Mouse (Mus musculus) lung, postnatal 10 days (tissue): ENCODE measurements around the gene Tmem255a.

Experiments
- DNase-seq: peaks from one replicate; pipeline ENCODE4 v3.0.0; 2021

Tmem255a gene

DNA sequence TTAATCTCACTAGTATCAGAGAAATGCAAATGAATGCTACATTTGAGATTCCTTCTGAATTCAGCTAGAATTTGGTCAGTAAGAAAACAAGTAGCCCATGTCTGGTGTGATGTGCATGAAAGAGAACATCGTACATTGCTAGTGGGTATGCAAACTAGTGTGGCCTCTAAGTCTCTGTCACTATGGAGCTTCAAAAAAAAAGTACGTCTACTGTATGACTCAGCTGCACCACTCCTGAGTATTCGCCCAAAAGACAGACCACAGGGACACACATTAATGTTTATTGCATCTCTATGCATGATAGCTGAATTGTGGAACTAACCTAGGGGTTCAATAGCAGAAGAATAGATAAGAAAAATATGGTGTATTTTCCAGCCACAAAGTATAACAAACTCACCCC, 86.9 kb downstream of the Tmem255a start:
- no peak for DNase-seq

DNA sequence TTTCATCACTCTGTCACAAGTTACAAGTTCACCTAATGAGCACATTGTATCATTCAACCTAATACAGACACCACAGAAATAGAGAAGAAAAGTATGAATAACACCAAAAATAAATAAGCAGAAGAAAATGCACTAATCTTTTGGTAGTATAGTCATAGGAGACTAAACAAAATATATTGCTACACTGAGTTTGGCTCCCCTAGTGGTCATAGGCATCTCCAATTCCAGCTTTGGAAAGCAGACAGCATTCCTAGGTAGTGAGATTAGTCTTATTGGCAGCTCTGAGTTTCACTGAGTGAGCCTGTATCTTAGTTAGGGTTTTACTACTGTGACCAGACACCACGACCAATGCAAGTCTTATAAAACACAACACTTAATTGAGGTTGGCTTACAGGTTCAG, 93.1 kb downstream of the Tmem255a start:
- peak; percentile 2 for DNase-seq
